Mouse (Mus musculus) liver, embryonic 14.5 days (tissue): Measurements from ENCODE around the gene Klf1.

Experiments used
- CTCF ChIP-seq: IDR thresholded peaks from 2 replicates; pipeline ENCODE4 v1.5.1; 2016; ENCODE audit warnings: antibody characterized with exemption, low read depth, control low read depth
- EP300 ChIP-seq: IDR thresholded peaks from 2 replicates; pipeline ENCODE4 v1.6.1; 2016; ENCODE audit warnings: antibody characterized with exemption, low read depth

- TF ChIP-seq EP300 (no peak), CTCF (no peak)
These were observed 33.1 kb downstream of the Klf1 start for GRCm38 (mm10) chr8:84934860-84935259.
